Mouse (Mus musculus) stomach, postnatal 0 days (tissue): ENCODE measurements around the gene Hip1r.

Experiments
- CTCF ChIP-seq: IDR thresholded peaks from 2 replicates; pipeline ENCODE4 v1.5.1; 2016; ENCODE audit warnings: antibody characterized with exemption, low read depth, mild to moderate bottlenecking, moderate library complexity
- EP300 ChIP-seq: optimal IDR thresholded peaks from 2 replicates; pipeline ENCODE3; 2016; ENCODE audit warnings: antibody characterized with exemption

GRCm38 (mm10) chr5:124012885-124013284, 39.5 kb downstream of the Hip1r start:
- TF ChIP-seq CTCF (0 out of 2 replicates have a peak, but pooled peaks have one; percentile 19), EP300 (no peak)
